Comparison of ENCODE assay signal across 13 mouse cellular contexts in the genomic region with DNA sequence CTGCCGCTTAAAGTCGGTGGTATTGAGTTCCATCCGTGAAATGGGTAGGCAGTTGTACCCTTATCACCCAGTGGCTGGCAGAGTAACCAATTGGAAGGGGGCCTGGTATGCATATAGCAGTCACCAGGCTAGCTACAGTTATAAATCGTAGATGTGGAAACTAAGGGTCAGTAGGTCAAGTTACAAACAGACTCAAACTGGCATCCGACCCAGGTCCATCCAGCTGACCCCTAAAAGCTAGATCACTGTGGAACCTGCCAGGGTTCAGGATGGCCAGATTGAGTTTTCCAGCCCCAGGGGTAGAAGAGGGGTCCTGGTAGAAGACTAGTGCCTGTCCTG. TPM values are rescaled to one million over a fixed set of nuclear protein-coding genes. Genes with fewer than 3 reads are reported as not detected.
DNase-seq lines count a peak whose midpoint lies in the region; ATAC-seq and TF ChIP-seq lines count a peak whose summit lies in the region.
"Had no signal": no experiment of that assay in that cellular context is flagged by ENCODE, and none has a peak within 500 bp of the region (broad histone marks: within the 10 kb centered on the region; RNA-seq: fewer than 3 reads in every experiment).

No protein-coding gene starts in this region.

- 0 out of 2 replicates have a peak, but pooled peaks cover 2% of the 10 kb centered on the region for H3K27me3 ChIP-seq in intestine, embryonic 16.5 days (replicated peaks; ENCODE audit: control insufficient read depth, insufficient read depth, low read length)
- H3K27me3 ChIP-seq in intestine, embryonic 15.5 days (replicated peaks), result no peaks in the 10 kb centered on the region
- H3K27me3 ChIP-seq in embryonic facial prominence, embryonic 12.5 days, result peaks cover 22% of the 10 kb centered on the region
- peaks cover 56% of the 10 kb centered on the region for H3K27me3 ChIP-seq in liver, embryonic 12.5 days (replicated peaks)
- no peaks in the 10 kb centered on the region for H3K27me3 ChIP-seq in cerebellum, adult 2 months (ENCODE audit: control insufficient read depth, insufficient read depth, low read length)

- no peaks in the 10 kb centered on the region for H3K9me3 ChIP-seq in intestine, embryonic 16.5 days (ENCODE audit: control insufficient read depth, low read length)
- H3K9me3 ChIP-seq in intestine, embryonic 15.5 days, result no peaks in the 10 kb centered on the region
- no peaks in the 10 kb centered on the region for H3K9me3 ChIP-seq in embryonic facial prominence, embryonic 12.5 days
- H3K9me3 ChIP-seq in liver, embryonic 12.5 days (replicated peaks), result no peaks in the 10 kb centered on the region
- H3K9me3 ChIP-seq: embryonic facial prominence, embryonic 13.5 days; heart, embryonic 15.5 days; megakaryocyte, embryonic 14.5 days had no signal

- peaks cover 23% of the 10 kb centered on the region for H3K4me1 ChIP-seq in intestine, embryonic 16.5 days (ENCODE audit: control insufficient read depth, insufficient read depth, low read length)
- H3K4me1 ChIP-seq in intestine, embryonic 15.5 days (replicated peaks), result peaks cover 25% of the 10 kb centered on the region
- H3K4me1 ChIP-seq in embryonic facial prominence, embryonic 12.5 days, result peaks cover 33% of the 10 kb centered on the region
- peaks cover 54% of the 10 kb centered on the region for H3K4me1 ChIP-seq in liver, embryonic 12.5 days
- no peaks in the 10 kb centered on the region; the same call in 1 of the 2 replicates for H3K4me1 ChIP-seq in cerebellum, adult 2 months (ENCODE audit: control insufficient read depth, insufficient read depth, low read length)

- H3K4me2 ChIP-seq in intestine, embryonic 16.5 days (ENCODE audit: low read depth, low read length), result no peak overlapping the region
- no peak overlapping the region for H3K4me2 ChIP-seq in intestine, embryonic 15.5 days (replicated peaks)
- H3K4me2 ChIP-seq in embryonic facial prominence, embryonic 12.5 days (replicated peaks), result peak overlapping the region; percentile 31; the same call in 1 of the 2 replicates
- H3K4me2 ChIP-seq in liver, embryonic 12.5 days, result 0 out of 2 replicates have a peak overlapping the region, but pooled peaks have one; percentile 45

- peak overlapping the region; percentile 29; the same call in 1 of the 2 replicates for H3K9ac ChIP-seq in intestine, embryonic 16.5 days (ENCODE audit: low read depth, low read length)
- no peak overlapping the region for H3K9ac ChIP-seq in intestine, embryonic 15.5 days
- H3K9ac ChIP-seq in embryonic facial prominence, embryonic 12.5 days, result no peak overlapping the region
- no peak overlapping the region for H3K9ac ChIP-seq in liver, embryonic 12.5 days
- H3K9ac ChIP-seq: heart, embryonic 15.5 days had no signal

- H3K36me3 ChIP-seq in intestine, embryonic 16.5 days (ENCODE audit: control insufficient read depth, insufficient read depth, low read length), result no peaks in the 10 kb centered on the region
- H3K36me3 ChIP-seq in intestine, embryonic 15.5 days, result no peaks in the 10 kb centered on the region
- no peaks in the 10 kb centered on the region for H3K36me3 ChIP-seq in embryonic facial prominence, embryonic 12.5 days
- H3K36me3 ChIP-seq in liver, embryonic 12.5 days, result no peaks in the 10 kb centered on the region
- H3K36me3 ChIP-seq: embryonic facial prominence, embryonic 13.5 days; heart, embryonic 15.5 days had no signal

- WGBS in intestine, embryonic 16.5 days, result 53% methylated on average over 5 of the region's 5 CpGs
- 52% methylated on average over 5 of the region's 5 CpGs for WGBS in intestine, embryonic 15.5 days
- 43% methylated on average over 5 of the region's 5 CpGs for WGBS in embryonic facial prominence, embryonic 12.5 days
- WGBS in liver, embryonic 12.5 days (ENCODE audit: insufficient replicate concordance), result 52% methylated on average over 5 of the region's 5 CpGs
- 76% methylated on average over 5 of the region's 5 CpGs for WGBS in cerebellum, adult 2 months

- ATAC-seq in intestine, embryonic 16.5 days, result no peak
- ATAC-seq in intestine, embryonic 15.5 days, result no peak
- ATAC-seq in embryonic facial prominence, embryonic 12.5 days (ENCODE audit: insufficient number of reproducible peaks, insufficient read depth, low FRiP score, low TSS enrichment), result no peak
- ATAC-seq in liver, embryonic 12.5 days, result no peak

- TF ChIP-seq POLR2A in cerebellum, adult 2 months (IDR thresholded peaks at IDR 0.05; ENCODE audit: borderline replicate concordance, insufficient read depth, low read length), result no peak

- DNase-seq in kidney, adult 9 months, result peak; percentile 79
- DNase-seq in cerebellum, adult 2 months, result no peak
- no peak for DNase-seq in right cerebral cortex, adult 2 months (ENCODE audit: low spot score in 2 of 2)
- no peak for DNase-seq in thymus, postnatal 4 days
- DNase-seq: gastrocnemius, adult 2 months had no signal

- no peak for TF ChIP-seq CTCF in cerebellum, adult 2 months (IDR thresholded peaks at IDR 0.05; ENCODE audit: borderline replicate concordance, insufficient read depth, low read depth, low read length)

- H3K4me3 ChIP-seq in intestine, embryonic 16.5 days (ENCODE audit: low read length), result no peak overlapping the region
- no peak overlapping the region for H3K4me3 ChIP-seq in intestine, embryonic 15.5 days (replicated peaks)
- no peak overlapping the region for H3K4me3 ChIP-seq in embryonic facial prominence, embryonic 12.5 days
- no peak overlapping the region for H3K4me3 ChIP-seq in liver, embryonic 12.5 days
- no peak overlapping the region for H3K4me3 ChIP-seq in cerebellum, adult 2 months (replicated peaks; ENCODE audit: insufficient read depth, low read depth, low read length)
- H3K4me3 ChIP-seq: embryonic facial prominence, embryonic 13.5 days; gastrocnemius, adult 2 months; heart, embryonic 15.5 days; layer of hippocampus, adult 2 months; megakaryocyte, embryonic 14.5 days had no signal

- H3K27ac ChIP-seq in intestine, embryonic 16.5 days (ENCODE audit: low read length), result no peak overlapping the region
- no peak overlapping the region for H3K27ac ChIP-seq in intestine, embryonic 15.5 days
- peak overlapping the region; percentile 71; the same call in 1 of the 2 replicates for H3K27ac ChIP-seq in embryonic facial prominence, embryonic 12.5 days
- H3K27ac ChIP-seq in liver, embryonic 12.5 days, result no peak overlapping the region
- H3K27ac ChIP-seq in cerebellum, adult 2 months (ENCODE audit: insufficient read depth, low read length), result no peak overlapping the region
- H3K27ac ChIP-seq: gastrocnemius, adult 2 months; layer of hippocampus, adult 2 months had no signal

RNA-seq across cellular contexts. Expression of a gene that starts 7.5 kb away (rescaled TPM):
- polyA plus RNA-seq in intestine, embryonic 16.5 days (2015; fragmentation: Nextera tagmentation; extraction: Ambion mirVana), result 2.5 and 2.9 TPM in 2 replicates
- 2.8 and 3.6 TPM in 2 replicates for polyA plus RNA-seq in intestine, embryonic 15.5 days (2015; fragmentation: Nextera tagmentation; extraction: Ambion mirVana)
- 3.8 and 3.9 TPM in 2 replicates for polyA plus RNA-seq in embryonic facial prominence, embryonic 12.5 days (2016; fragmentation: Nextera tagmentation; extraction: Ambion mirVana)
- polyA plus RNA-seq in liver, embryonic 12.5 days (2016; fragmentation: Nextera tagmentation; extraction: Ambion mirVana), result 3.1 and 3.8 TPM in 2 replicates
- polyA plus RNA-seq in cerebellum, adult 2 months (2012; rRNA removed), result 4.3 and 4.5 TPM in 2 replicates

RNA-seq across cellular contexts. Expression of a gene that starts 37.1 kb away (rescaled TPM):
- 13.2 and 14.3 TPM in 2 replicates for polyA plus RNA-seq in intestine, embryonic 16.5 days (2015; fragmentation: Nextera tagmentation; extraction: Ambion mirVana)
- 15.2 and 16.0 TPM in 2 replicates for polyA plus RNA-seq in intestine, embryonic 15.5 days (2015; fragmentation: Nextera tagmentation; extraction: Ambion mirVana)
- 18.1 and 18.7 TPM in 2 replicates for polyA plus RNA-seq in embryonic facial prominence, embryonic 12.5 days (2016; fragmentation: Nextera tagmentation; extraction: Ambion mirVana)
- polyA plus RNA-seq in liver, embryonic 12.5 days (2016; fragmentation: Nextera tagmentation; extraction: Ambion mirVana), result 14.4 and 16.4 TPM in 2 replicates
- 17.6 and 18.6 TPM in 2 replicates for polyA plus RNA-seq in cerebellum, adult 2 months (2012; rRNA removed)

RNA-seq across cellular contexts. Expression of a gene that starts 60.0 kb away (rescaled TPM):
- 44.5 TPM in 2 replicates for polyA plus RNA-seq in intestine, embryonic 16.5 days (2015; fragmentation: Nextera tagmentation; extraction: Ambion mirVana)
- polyA plus RNA-seq in intestine, embryonic 15.5 days (2015; fragmentation: Nextera tagmentation; extraction: Ambion mirVana), result 60.7 and 69.7 TPM in 2 replicates
- 107 and 125 TPM in 2 replicates for polyA plus RNA-seq in embryonic facial prominence, embryonic 12.5 days (2016; fragmentation: Nextera tagmentation; extraction: Ambion mirVana)
- polyA plus RNA-seq in liver, embryonic 12.5 days (2016; fragmentation: Nextera tagmentation; extraction: Ambion mirVana), result 59.7 and 62.9 TPM in 2 replicates
- 47.4 and 49.5 TPM in 2 replicates for polyA plus RNA-seq in cerebellum, adult 2 months (2012; rRNA removed)

Comparison
In these comparisons a context has a peak if more than half of its experiments do, and no peak if none do; other contexts are left out.
1. H3K4me2 ChIP-seq: peak in embryonic facial prominence, embryonic 12.5 days (single experiment) and liver, embryonic 12.5 days (single experiment); none in intestine, embryonic 16.5 days (single experiment) and intestine, embryonic 15.5 days (single experiment).